Mouse (Mus musculus) heart, postnatal 36 days (tissue): Measurements from ENCODE around the gene Ifrd1. TPM values are rescaled to one million over a fixed set of nuclear protein-coding genes. Genes with fewer than 3 reads are reported as not detected.
A peak's percentile ranks its signal among the peaks of the same experiment; 100 is the strongest.
"Not testable (repeated sequence)": the region's sequence is repeated elsewhere in the genome, so short reads cannot be mapped to it uniquely, and the experiment has no call there.

ENCODE experiments used
- DNase-seq, 2 experiments: peaks; one replicate each; pipeline ENCODE4 v3.0.0; 2021 to 2022
- intact Hi-C: fragments of 180-260 bp; cut with DNase I; formaldehyde crosslinking; loops from one replicate; pipeline ENCODE4 v1.15.1; 2025
- total RNA-seq, 2 experiments: library from RNA; stranded (reverse); gene quantifications; 2 replicates each; pipeline ENCODE4 v1.2.3; 2021

The Ifrd1 gene
- total RNA-seq, 2 experiments from 2014 or later: 87.2 to 89.6 TPM

DNA sequence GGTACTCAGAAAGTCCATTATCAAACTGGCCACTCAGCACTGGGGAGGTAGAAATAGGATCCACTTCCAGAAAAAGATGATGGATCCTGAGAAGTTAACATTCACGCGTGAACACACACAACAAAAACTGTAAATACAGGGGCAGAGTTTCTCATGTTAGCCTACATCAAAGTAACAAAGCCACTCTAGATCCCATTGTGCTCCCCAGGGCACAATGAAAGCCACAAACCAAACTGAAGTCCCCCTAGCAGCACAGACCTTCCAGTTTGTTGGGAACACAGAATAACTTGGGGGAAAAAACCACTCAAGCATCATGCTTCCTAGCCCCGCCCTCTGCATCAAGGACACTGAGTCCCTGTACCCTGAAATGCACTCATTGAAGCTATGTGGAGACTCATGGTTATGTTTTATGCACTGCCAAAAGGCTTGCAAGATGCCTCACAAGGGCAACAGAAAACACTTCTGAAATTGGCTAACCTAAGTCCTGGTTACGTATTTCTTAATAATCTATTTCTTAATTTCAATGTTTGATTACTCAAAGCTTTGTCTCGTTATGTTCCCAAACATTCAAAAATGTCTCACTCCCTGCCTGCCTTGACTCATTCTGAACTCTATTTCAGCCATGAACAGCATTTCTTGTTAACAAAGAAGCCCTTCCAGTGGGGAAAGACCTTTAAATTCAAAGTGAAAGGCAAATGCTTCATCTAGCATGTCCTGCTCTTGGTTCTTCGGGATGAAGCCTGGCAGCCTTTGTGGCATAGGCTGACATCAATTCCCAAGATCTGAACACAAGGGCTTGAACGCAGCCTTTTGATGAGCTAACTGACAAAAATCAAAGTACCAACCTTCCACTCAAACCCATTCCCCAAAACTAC, 45.9 kb downstream of the Ifrd1 start:
- DNase-seq: no peak
- intact Hi-C loops: loop anchor here (2.0 kb wide), 1 partner anchor 14 kb away; no protein-coding TSS in a partner anchor

DNA sequence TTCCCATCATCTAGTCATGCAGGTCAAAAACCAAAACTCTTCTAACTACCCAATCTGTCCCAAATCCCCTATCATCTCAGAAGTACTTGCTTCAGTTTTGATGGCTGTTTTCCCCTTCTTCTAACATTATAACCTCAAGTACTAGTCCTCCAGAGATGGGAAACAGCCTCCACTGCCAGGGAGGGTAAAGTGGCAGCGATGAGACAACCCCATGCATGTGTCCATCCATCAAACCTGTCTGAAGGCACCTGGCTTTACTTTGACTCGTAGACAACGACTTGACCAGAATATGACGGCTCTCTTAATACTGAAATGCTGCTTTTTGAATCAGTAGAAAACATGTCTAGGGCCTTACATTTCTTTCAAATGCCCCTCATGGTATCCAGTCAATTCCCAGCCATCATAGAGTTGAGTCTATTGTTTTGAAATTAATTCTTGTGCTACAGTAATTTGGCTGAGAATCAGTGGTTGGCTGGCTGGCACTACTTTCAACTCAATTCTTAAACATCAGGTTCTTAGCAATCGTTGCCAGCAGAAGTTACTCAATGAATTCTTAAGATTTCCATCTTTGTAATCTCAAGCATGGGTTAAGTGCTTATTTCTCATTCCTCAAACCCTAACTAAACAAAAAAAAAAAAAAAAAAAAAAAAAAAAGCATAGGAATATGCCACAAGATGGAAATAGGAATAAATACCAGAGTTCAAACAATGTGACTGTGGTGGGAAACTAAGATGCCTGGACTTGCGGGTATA, 47.6 kb downstream of the Ifrd1 start:
- DNase-seq: no peak
- intact Hi-C loops: loop anchor here (1.0 kb wide), 2 partner anchors 23 to 118 kb away; no protein-coding TSS in a partner anchor

DNA sequence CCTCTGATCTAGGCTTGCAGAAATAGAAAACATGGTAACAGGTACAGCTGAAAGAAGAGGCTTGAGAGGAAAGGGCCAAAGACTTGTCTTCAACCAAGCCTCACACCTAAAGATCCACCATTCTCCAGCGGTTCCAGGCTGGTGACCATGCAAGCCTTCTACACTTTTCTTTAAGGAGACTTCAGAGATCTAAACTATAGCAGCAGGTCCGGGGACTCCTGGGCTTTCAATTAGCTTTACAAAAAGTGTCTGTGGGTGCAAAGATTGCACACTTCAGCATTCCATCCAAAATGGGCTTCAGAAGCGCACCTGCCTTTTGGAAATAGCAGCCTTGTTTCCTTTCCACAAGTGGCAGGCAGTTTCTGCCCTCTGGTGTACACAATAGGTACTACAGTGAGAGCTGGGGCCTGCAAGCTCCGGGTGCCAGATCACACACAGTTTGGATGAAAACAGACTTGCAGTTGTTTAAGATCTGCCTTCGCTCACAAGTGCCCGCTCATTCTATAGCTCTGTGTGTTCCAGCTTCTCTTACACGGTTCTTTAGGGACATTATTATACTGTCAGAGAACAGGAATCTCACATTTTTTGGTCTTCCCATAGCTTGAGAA, 48.4 kb downstream of the Ifrd1 start:
- peak; percentile 69 to 74 for DNase-seq

DNA sequence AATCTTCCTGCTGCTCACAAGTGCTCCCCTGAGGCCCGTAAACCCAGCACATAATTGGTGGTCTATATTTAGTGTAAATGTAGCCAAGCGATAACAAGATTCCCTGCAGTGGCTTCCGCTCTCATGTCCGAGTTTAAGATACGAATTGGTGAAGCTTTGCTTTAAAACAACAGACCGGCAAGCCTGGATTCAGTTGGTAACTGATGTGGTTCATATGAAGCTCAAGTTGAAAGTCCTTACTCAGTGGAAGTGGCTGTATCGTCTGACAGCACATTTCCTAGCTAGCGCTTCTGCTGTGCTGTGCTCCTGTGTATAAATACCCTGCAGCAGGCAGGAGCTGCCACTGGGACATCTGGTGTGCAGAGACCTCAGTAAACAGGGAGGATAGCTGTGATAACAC, 49.0 kb downstream of the Ifrd1 start, which contains the start of gene Lsmem1:
Lsmem1 (minus strand) TSS at position 189 of the 400 bp plus-strand sequence.
- intact Hi-C loops: no loop called here

More for the DNA sequence above, 48.4 kb downstream of the Ifrd1 start:
- intact Hi-C loops: loop anchor here (1.0 kb wide), 2 partner anchors 23 to 118 kb away; no protein-coding TSS in a partner anchor

DNA sequence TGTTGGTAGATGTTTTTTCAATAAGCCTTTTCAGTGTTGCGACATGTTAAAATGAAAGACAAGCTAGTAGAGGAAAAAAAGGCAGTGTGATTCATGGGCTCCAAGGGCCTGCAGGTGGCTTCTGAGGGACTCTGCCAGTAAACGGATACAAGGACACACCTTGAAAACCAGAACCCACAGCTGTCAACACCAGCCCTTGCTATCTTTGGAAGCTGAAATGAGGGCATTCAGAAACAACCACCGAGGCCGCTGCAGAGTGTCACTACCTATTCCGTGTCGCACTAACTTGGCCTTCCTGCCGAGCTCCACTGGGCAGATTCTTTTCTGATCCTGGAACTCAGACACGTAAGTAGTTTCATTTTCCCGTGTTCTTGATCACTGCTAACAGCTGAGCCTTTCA, 49.9 kb downstream of the Ifrd1 start:
- peak; percentile 28 for DNase-seq
- intact Hi-C loops: no loop called here

More for the DNA sequence above, 49.0 kb downstream of the Ifrd1 start, which contains the start of gene Lsmem1:
- DNase-seq: peak in 1 of 2 experiments; percentile 42

DNA sequence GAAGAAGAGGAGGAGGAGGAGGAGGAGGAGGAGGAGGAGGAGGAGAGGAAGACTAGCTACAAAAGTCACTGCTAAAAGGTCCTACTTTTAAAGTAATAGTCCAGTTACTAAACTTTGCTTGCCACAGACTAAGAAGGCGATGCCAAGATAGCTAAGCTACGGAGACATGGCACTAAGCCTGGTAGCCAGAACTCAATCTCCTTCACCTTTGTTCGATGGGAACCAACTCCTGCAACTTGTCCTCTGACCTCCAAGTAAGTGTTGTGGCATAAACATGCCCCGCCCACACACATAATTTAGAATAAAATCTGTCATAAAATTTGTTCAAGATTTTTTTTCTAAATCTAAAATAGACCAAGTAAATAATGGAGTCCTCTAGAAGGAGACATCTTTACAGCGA, 50.3 kb downstream of the Ifrd1 start:
- intact Hi-C loops: no loop called here
- DNase-seq: no peak

DNA sequence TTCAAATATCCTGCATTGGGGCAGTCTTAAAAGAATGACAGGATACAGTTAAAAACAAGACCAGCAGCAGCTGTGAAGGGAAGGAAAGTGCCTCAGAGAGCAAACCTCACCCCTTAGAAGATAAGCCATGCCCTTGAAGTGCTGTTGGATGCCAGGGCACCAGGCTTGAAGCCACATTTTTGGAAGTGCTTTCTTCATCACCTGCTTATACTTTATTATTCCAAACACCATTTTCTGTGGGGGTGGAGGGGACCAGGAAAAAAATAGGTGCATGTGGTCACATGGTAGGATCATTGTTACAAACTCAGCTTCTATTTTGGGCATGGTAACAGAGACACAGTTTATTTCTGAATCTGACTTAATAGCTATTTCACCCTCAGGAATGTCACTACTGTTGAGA, 50.8 kb downstream of the Ifrd1 start:
- DNase-seq: peak in 1 of 2 experiments; percentile 28
- intact Hi-C loops: no loop called here

DNA sequence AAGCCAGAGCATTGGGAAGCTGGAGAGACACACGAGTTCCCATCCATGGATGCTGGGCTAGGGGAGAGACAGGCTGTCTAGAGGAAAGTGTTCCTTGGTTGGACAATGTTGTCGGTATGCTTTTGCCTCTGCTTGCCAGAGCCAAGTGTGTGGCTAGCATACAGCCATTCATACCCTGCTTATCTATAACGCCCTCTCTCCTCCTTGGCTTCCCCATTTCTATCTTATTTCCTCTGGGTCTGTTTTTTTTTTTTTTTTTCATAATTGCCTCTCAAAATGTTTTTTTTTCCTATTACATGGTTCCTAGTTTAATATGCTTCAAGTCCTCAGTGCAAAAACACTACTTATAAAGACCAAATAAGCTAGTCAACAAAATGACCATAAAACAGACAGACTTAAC, 62.8 kb downstream of the Ifrd1 start:
- no peak for DNase-seq
- intact Hi-C loops: no loop called here

DNA sequence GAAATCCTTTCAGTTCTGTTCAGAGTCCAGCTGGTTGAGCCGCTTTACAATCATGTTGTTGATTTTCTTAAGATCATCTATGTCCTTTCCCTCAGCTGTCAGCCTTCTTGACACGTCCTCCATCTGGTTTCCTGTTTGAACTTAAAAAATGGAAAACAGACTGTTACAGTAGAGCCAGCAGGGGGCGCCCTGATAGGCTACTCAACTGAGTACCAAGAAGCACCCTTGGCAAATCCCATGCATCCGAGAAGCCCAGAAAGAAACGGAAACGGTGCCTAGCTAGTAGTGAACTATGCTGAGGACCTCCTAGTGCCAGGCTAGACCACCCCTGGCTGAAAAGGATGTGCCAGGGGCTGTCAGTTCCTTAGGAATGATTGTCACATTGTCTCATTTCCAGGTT, 71.2 kb downstream of the Ifrd1 start:
- intact Hi-C loops: loop anchor here (1.0 kb wide), 1 partner anchor 23 kb away; no protein-coding TSS in a partner anchor
- DNase-seq: peak; percentile 29 to 44

DNA sequence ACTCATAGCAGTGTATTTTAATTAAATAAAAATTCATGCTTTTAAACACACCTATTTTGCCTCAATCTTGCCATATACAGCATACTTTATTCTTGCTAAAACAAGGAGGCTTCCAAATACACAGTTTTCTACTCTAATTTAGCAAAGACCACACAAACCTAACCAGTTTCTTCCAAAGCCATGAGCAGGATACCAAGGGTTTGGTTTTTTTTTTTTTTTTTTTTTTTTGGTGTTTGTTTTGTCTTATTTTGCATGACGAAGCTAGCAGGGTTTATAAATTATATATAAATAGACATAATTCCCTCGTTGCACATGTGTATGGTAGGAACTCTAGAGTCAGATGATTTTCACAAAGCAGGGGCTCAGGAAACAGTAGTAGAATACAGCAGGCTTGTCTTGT, 72.1 kb downstream of the Ifrd1 start:
- DNase-seq: no peak
- intact Hi-C loops: no loop called here

DNA sequence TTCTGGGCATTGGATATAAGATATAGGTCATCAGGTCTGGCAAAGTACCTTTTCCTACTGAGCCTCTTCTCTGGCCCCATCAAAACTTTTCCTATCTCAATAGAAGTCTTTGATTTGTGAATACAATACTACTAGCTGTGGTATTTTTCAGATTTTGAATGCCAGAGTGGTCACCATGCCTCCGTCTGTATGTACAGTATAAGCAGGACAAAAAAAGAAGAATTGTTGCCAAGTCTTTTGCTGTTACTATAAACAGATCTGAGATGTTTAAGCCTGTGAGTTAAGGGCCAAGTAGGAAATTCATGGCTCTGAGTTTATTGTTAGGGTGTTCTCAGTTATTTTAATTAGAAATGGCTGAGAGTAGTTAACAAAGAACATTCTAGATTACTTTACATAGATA, 73.1 kb downstream of the Ifrd1 start:
- intact Hi-C loops, DNase-seq: not testable (repeated sequence)

DNA sequence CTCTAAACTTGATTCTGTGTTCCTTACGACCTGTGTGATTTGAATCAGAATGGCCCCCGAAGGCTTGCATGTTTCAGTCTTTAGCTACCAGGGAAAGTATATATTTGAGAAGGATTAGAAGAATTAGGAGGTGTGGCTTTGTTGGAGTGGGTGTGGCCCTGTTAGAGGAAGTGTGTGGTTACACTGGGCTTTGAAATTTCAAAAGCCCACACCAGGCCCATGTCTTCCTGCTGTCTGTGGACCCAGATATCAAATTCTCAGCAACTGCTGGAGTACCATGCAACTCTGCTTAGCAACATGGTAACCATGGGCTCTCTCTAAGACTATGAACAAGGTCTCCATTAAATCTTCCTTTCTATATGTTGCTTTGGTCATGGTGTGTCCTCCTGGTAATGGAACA, 76.7 kb downstream of the Ifrd1 start:
- no peak for DNase-seq

DNA sequence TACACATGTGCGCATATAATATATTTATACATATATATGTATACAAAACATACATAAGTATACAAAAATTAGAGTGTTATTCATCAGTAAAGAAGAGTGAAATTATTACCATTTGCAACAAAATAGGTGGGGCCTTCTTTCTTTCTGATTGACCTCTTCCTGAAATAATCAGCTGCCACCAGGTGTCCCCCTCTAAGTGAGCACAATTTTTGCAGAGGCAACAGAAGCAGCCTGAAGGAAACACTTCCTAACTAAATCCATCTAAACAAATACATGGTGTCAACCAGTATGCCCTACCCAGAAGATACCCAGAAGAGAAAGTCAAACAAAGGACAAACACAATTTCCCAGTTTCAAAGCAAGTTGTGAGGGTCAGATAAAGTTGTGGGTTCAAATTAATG, 78.6 kb downstream of the Ifrd1 start:
- intact Hi-C loops: loop anchor here (10.0 kb wide), 1 partner anchor 505 kb away; no protein-coding TSS in a partner anchor
- no peak for DNase-seq

More for the DNA sequence above, 76.7 kb downstream of the Ifrd1 start:
- intact Hi-C loops: no loop called here

DNA sequence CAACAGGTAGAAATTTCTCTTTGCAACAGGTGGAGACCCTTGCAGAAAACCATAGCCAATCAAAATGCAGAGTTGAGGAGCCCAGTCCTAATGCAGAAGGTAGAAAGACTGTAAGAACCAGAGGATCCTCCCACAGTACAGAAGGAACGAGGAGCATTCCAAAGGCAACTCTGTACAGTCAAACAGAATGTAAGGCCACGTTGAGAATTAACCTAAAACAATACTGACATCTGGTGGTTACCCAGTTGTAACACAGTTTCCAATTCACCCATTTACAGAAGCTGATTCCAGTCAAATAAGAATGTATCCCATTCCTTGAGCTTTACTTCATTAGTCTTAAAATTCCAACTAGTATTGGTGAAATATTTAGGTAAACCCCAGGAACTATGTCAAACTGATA, 83.7 kb downstream of the Ifrd1 start:
- no peak for DNase-seq
- intact Hi-C loops: loop anchor here (1.0 to 10.0 kb wide), 3 partner anchors 82 to 654 kb away; no protein-coding TSS in a partner anchor

DNA sequence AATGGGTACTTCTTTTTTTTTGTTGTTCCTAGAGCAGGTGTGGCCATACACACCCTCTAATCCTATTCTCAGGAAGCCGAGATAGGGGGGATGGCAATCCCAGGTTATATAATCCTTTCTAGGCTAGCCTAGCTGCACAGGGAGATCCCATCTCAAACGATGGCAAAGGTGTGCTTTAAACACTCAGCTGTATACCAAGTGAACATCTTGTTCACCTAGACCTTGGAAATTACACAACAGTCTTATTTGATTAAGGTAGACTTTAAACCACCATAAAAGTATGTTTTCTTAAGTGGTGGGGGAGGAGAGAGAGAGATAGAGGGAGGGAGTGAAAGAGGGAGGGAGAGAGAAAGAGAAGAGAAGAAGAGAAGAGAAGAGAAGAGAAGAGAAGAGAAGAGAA, 87.5 kb downstream of the Ifrd1 start:
- DNase-seq: no peak
- intact Hi-C loops: loop anchor here (10.0 kb wide), 1 partner anchor 496 kb away; no protein-coding TSS in a partner anchor

DNA sequence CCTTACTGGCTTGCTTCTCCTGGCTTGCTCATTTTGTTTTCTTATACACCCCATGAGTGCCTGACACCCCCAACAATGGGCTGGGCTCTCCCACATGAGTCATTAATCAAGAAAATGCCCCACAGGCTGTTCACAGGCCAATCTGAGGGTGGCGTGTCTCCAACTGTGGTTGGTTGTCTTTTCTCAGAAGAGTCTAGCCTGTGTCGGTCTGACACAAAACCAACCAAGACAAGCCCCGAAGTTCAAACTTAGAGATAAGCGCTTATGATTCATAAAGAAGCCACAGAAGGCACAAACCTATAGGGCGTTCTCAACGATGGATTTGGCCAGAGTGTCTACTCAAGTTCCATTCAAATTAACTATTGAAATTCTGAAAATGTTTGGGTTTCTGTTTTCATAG, 94.1 kb downstream of the Ifrd1 start:
- no peak for DNase-seq
- intact Hi-C loops: no loop called here

DNA sequence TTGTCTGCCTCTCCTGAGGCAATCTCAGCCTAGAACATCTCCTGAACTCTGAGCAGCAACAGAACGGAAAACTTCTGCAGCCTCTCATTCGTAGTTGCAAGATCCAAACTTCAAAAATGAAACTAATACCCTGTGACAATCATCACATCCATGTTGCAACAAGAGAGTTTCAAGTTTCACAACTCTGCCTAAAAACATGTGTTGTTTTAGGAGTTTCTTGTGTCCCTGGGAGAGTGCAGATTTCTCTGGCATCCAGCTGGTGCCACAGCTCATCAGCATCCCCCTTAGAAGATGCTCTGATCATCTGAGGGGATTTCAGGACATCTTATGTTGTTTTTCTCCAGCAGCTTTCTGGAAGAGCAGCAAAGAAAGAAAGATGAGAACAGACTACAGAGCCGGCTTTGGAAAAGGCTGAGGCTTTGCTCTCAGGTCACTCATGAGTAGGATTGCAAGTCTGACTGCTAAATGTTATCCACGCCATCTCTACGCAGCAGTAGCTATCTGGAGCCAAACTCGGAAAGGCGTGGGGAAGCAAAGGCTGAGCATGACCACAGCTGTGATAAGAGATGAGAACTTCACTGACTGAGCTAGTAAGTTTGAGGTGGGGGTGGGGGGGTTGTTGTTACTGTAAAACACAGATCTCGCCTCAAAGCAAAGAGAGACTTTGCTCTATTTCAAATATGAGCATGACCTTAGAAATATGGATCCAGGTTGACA, 95.8 kb downstream of the Ifrd1 start:
- no peak for DNase-seq

More for the DNA sequence above, 95.8 kb downstream of the Ifrd1 start:
- intact Hi-C loops: no loop called here
